Mouse (Mus musculus) gonadal fat pad, adult 2 months (tissue): ENCODE results near the gene Itga7. TPM values are rescaled to one million over a fixed set of nuclear protein-coding genes. Genes with fewer than 3 reads are reported as not detected.

Experiments used
- DNase-seq: peaks from one replicate; pipeline ENCODE4 v3.0.0-alpha.2; 2012; ENCODE audit warnings: low read depth
- polyA plus RNA-seq: library from polyadenylated mRNA; depleted of rRNA; stranded (reverse); fragments of >200 nt; gene quantifications from 2 replicates; pipeline ENCODE4 v1.2.3, GENCODE M21; 2012

The Itga7 gene
- polyA plus RNA-seq, 1 experiment = 170 TPM

DNA sequence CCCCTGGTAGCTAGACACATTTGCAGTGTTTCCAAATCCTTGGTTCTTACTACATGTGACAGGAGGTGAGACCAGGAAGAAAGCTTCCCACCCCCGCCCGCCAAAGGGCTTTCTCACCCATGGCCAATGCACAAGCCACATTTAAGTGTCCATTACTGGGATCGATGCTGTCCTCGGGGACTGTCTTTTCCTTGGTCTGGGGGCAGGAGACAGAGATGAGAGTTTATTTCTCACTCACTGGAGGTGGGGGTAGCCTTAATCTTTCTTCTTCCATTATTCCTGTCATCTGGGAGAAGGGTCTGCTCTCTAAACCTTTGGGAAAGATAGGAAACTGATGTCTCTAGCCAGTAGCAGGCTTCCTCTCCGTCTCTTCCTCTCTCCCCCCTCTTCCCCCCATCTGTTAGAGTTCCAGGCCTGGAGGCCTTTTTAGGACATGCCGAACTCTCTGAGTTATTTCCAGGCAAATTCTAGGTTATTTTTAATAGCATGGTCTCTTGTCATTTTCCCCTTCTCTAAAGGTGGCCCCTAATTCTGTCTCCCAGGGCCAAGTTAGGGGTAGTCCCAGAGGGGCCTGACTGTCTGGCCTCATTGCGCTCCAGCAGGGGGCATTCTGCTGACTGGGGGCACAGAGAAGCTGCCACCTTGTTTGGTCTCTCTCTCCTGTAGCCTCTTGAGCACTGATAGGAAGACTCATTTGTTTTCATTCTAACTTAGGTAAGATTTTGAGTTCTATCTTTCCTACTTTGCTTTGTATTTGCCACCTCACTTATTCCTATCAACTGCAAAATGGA lies 1.6 kb downstream of the Itga7 start:
- DNase-seq = no peak

- DNase-seq = no peak
These were observed 2.3 kb downstream of the Itga7 start for GRCm38 (mm10) chr10:128935826-128936440.

GRCm38 (mm10) chr10:128937756-128938390 lies 4.3 kb downstream of the Itga7 start:
- no peak for DNase-seq

- DNase-seq = no peak
These were observed 4.8 kb downstream of the Itga7 start for GRCm38 (mm10) chr10:128938457-128938856.

GRCm38 (mm10) chr10:128938974-128939373 lies 5.4 kb downstream of the Itga7 start:
- no peak for DNase-seq

- DNase-seq = no peak
These were observed 7.0 kb downstream of the Itga7 start for GRCm38 (mm10) chr10:128940475-128941061.

- DNase-seq = no peak
These were observed 12.1 kb downstream of the Itga7 start for GRCm38 (mm10) chr10:128945675-128946074.

DNA sequence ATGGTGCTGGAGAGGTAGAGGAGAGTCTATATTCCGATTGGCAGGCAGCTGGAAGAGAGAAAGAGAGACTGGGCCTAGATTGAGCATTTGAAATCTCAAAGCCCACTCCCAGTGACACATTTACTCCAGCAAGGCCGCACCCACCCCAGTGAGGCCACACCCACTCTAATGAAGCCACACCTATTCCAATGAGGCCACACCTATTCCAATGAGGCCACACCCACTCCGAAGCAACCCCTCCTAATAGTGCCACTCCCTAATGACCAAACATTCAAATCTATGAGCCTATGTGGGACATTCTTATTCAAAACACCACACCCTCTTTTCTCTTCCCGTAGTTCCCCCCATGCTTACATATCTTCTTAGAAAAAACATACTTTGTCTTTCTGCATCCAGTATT lies 13.9 kb downstream of the Itga7 start:
- no peak for DNase-seq

DNA sequence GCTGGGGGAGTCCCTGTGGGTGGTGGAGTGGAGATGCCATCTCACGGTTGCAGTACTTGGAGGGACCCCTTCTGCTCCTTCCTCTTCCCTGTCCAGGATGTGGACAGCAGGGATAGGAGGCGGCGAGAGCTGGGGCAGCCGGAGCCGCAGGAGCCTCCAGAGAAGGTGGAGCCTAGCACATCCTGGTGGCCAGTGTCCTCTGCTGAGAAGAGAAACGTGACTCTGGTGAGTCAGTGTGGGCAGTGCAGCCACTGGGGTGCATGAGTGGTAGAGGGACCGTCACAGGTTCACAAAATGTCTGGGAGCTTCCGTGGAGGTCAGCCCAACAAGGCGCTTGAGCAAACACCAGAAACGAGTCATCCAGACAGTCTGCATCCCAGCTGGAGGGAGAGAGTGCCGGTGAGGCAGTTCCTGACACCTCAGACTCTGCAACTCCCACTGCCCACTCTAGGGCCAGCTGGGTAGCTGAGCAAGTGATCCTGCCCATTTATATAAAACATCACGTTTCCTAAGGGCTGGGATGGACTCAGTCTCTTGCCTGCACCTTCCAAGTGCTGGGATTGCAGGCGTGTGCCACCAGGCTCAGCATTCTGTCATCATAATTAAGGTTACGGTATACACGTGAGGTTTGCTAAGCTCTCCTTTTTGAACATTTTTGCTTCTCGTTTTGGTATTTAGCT lies 16.7 kb downstream of the Itga7 start:
- no peak for DNase-seq

DNA sequence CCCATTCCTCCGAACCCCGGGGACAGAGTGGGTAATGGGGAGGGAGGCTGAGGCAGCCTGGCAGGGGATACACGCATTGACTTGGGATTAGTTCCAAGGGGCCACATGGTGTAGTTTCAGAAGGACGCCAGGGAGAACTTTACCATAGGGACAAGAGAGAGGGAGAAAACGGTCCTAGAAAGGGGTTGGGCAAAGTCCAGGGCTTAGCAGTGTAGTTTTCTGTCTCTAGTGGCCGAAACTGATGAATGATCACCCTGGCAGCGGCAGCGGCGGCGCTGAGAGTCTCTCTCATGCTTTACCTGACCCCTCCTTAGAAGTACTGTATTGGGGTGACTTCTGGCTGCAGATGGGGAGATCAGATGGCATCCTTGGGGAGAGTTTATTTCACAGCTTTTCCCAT lies 24.7 kb downstream of the Itga7 start:
- DNase-seq = no peak

DNA sequence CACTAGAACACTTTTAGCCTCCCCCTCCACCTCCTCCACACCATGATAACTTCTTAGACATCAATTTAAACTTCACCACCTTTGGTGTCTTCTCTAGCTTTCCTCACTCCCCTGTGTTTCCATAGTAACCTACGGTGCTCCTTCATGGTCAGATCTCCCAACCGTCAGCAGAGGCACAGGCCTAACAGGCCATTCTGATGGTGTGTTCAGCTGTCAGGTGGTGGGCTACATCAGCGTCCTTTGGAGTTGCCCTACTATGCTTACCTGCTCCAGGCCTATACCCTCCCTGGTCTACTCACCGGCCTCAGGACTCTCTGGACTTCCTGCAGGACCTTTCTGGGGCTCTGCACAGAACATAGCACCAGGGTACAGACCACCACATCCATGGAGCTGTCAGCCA lies 26.5 kb downstream of the Itga7 start:
- no peak for DNase-seq

GRCm38 (mm10) chr10:128960590-128961584 lies 27.3 kb downstream of the Itga7 start, which contains the start of gene Mettl7b:
TSS of gene Mettl7b (minus strand) at chr10:128960988.
- DNase-seq = peak; percentile 69

DNA sequence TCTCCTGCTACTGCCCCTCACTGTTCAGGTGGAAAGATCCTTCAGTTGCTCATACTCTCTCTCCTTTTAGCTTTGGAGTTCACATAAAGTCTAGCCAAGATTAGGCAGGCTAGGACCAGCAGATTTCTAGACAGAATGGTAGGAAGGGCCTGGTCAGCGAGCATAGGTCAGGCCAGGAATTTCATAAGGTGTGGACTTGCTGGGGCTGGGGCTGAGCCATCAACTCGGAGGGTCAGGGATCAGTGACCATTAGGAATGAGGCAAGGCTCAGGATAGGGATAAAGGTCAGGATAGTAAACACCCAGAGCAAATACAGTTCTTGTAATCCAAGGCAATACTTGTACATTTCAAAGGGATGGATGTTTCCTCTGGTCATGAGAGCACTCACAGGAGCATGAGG lies 31.3 kb downstream of the Itga7 start:
- no peak for DNase-seq

DNA sequence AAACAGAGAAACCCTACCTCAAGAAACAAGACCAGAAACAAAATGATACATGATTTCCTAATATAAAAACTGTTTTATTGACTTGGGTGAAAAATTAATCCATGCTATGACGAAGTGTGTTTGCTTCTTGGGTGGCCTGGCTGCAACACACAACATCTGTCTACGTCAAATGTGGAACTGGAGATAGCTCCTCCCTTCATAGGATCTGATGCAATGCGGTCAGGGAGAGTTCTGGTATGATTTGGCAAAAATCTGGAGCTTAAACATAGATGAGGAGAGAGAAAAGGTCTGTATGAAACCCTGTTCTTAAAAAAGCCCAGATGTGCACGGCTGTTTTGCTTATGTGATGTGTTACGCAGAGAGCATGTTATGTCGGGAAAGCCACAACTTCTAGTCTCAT lies 32.3 kb downstream of the Itga7 start:
- no peak for DNase-seq

DNA sequence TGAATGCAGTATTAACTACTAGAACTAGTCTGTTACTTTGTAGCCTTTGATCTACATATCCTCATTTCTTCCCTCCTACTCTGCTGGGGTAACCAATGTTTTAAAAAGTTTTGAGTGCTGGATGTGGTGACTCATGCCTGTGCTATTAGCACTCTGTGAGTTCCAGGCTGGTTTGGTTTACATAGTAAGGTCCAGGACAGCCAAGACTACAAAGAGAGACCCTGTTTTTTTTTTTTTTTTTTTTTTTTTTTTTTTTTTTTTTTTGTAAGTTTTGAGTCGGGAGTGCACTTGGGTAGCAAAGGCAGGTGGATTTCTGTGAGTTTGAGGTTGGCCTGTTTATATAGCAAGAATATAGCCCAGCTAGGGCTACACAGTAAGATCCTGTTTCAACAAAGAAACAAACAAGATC lies 34.7 kb downstream of the Itga7 start:
- DNase-seq = no peak

DNA sequence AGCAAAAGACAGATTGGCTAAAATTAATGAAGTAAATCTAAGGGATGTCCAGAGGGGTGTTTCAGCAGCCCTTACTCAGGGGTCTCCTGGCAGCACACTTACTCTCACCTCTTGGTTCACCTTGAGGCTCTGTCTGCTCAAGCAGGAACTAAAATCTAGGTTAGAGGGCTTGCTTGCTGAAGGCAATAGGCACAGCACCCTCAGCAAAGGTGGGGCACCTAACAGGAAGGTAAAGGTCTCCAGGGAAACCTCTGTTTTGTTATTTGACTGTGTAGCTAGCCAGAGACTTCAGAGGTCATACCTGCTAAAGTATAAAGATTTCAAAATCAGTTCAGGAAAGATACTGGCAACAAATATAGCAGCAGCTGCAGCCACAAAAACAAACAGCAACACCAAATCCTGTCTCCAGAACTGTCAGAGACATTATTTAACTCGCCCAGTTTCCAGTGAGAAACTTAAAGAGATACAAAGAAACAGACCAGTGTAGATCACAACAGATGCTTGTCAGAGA lies 37.2 kb downstream of the Itga7 start:
- no peak for DNase-seq

DNA sequence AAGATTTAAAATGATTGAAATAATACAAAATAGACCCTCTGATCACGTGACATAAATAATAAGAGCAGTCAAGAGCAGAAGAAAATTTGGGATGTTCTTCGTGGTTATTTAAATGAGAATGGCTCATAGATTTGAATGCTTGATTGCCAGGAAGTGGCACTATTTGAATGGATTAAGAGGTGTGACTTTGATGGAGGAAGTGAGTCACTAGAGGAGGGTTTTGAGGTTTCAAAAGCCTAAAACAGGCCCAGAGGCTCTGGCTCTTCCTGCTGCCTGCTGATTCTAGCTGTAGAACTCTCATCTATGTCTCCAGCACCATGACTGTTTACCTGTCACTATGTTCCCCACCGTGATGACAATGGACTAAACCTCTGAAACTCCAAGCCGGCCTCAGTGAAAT lies 39.2 kb downstream of the Itga7 start:
- DNase-seq = no peak

DNA sequence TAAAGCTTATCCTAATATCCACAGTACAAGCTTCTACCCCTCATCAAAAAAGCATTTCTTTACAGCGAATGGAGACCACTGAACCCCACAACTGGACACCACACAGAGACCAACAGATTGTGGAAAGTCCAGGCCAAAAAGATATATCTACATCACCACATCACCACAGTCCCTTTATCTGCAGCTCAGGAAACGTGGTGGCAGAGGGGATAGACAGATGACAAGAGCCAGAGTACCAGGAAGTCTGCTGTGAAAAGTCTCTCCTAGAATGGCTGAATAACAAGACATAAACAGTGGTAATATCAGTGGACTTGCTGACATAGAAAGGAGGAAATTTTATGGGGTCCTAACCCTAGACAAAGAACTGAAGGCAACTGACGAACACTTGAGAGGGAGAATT lies 42.8 kb downstream of the Itga7 start:
- DNase-seq = no peak

DNA sequence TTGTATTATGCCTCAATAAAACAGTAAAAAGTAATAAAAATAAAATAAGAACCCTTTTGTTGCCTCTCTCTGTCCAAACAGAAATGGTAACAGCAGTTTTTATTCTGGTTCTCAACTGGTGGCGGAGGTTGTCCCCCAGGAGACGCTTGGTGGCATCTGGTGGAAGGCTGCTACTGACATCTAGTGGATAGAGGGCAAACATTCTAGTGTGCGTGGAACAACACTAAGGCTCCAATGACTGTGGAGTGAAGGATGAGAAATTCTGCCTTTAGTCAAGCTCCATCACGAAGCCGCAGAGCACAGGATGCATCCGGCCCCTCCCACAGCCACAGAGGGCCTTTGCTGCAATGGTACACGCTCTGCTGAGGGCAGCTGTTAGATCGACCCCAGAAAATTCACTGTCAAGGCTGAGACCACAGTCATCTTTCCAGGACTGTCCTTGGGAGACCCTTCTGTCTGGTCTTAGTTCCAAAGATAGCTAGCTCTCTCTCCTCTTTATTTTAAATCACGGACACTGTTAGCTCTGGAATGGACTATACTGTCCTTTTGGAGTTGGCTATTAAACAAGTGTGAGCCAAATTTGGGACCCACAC lies 44.0 kb downstream of the Itga7 start:
- no peak for DNase-seq
